Mouse (Mus musculus) megakaryocyte, embryonic 14.5 days (primary cell): ENCODE results near the gene Fgfr2.

Source experiments
- FLI1 ChIP-seq: IDR thresholded peaks from 2 replicates; pipeline ENCODE4 v1.6.1; 2012; ENCODE audit warnings: low read length, inconsistent platforms, mixed read lengths
- GATA1 ChIP-seq: IDR thresholded peaks from 3 replicates; pipeline ENCODE4 v1.6.1; 2012; ENCODE audit warnings: mixed read lengths, low read length, inconsistent platforms, borderline replicate concordance

GRCm38 (mm10) chr7:130247831-130248230 lies 2875.3 kb downstream of the Fgfr2 start:
- TF ChIP-seq GATA1 (no peak), FLI1 (no peak)
